Mouse (Mus musculus) embryonic facial prominence, embryonic 15.5 days (tissue): ENCODE results near the gene Slc17a3. TPM values are rescaled to one million over a fixed set of nuclear protein-coding genes. Genes with fewer than 3 reads are reported as not detected.

Source experiments
- ATAC-seq: fragments of 200-750 bp; cut with Nextera tagmentation; 2 replicates; pipeline ENCODE4 v1.8.0; 2017; ENCODE audit warnings: low read depth, moderate TSS enrichment; ENCODE audit not compliant: insufficient number of reproducible peaks, low FRiP score, low TSS enrichment
- H3K27ac ChIP-seq: fragments of 300-500 bp; sonication (generic); replicated peaks from 2 replicates; pipeline ENCODE4 v1.5.1; 2015; ENCODE audit warnings: mild to moderate bottlenecking, inconsistent platforms
- H3K27me3 ChIP-seq: fragments of 300-500 bp; sonication (generic); 2 replicates; pipeline ENCODE4 v1.6.1; 2015; ENCODE audit warnings: inconsistent platforms
- H3K36me3 ChIP-seq: fragments of 300-500 bp; sonication (generic); 2 replicates; pipeline ENCODE4 v1.6.1; 2015; ENCODE audit warnings: mild to moderate bottlenecking, inconsistent platforms
- H3K4me1 ChIP-seq: fragments of 300-500 bp; sonication (generic); 2 replicates; pipeline ENCODE4 v1.6.1; 2015; ENCODE audit warnings: inconsistent platforms
- H3K4me2 ChIP-seq: fragments of 300-500 bp; sonication (generic); replicated peaks from 2 replicates; pipeline ENCODE4 v1.6.1; 2015; ENCODE audit warnings: mild to moderate bottlenecking, inconsistent platforms
- H3K4me3 ChIP-seq: fragments of 300-500 bp; sonication (generic); replicated peaks from 2 replicates; pipeline ENCODE4 v1.5.1; 2015; ENCODE audit warnings: mild to moderate bottlenecking, inconsistent platforms
- H3K9ac ChIP-seq: fragments of 300-500 bp; sonication (generic); 2 replicates; pipeline ENCODE4 v1.6.1; 2015; ENCODE audit warnings: inconsistent platforms
- H3K9me3 ChIP-seq: fragments of 300-500 bp; sonication (generic); replicated peaks from 2 replicates; pipeline ENCODE4 v1.6.1; 2016; ENCODE audit warnings: inconsistent platforms
- WGBS: fragments of 180-500 bp; shearing (Covaris S2); methylation state at CpG from one replicate; pipeline ENCODE4 v1.1.7; 2015; 5-methylcytosine and 5-hydroxymethylcytosine counted together
- polyA plus RNA-seq: library from polyadenylated mRNA; unstranded; fragments of >200 nt; fragmentation: Nextera tagmentation; extraction: Ambion mirVana; gene quantifications from 2 replicates; pipeline ENCODE4 v1.2.1, GENCODE M21; 2015

The Slc17a3 gene
- polyA plus RNA-seq, 1 experiment from 2014 or later, result not detected

GRCm38 (mm10) chr13:23879106-23879505, 39.9 kb downstream of the Slc17a3 start:
- H3K9ac ChIP-seq, result no peak overlapping the region
- 64% methylated on average over 3 of the region's 3 CpGs for WGBS
- ATAC-seq, result no peak
- H3K9me3 ChIP-seq, result no peaks in the 10 kb centered on the region
- no peaks in the 10 kb centered on the region for H3K36me3 ChIP-seq
- H3K4me1 ChIP-seq, result no peaks in the 10 kb centered on the region
- H3K27me3 ChIP-seq, result no peaks in the 10 kb centered on the region
- H3K27ac ChIP-seq, result no peak overlapping the region
- H3K4me2 ChIP-seq, result no peak overlapping the region
- H3K4me3 ChIP-seq, result no peak overlapping the region

GRCm38 (mm10) chr13:23879636-23880035, 40.4 kb downstream of the Slc17a3 start:
- ATAC-seq, result no peak
- H3K9ac ChIP-seq, result no peak overlapping the region
- WGBS, result 81% methylated on average over 5 of the region's 5 CpGs
- no peaks in the 10 kb centered on the region for H3K27me3 ChIP-seq
- no peaks in the 10 kb centered on the region for H3K36me3 ChIP-seq
- H3K4me2 ChIP-seq, result no peak overlapping the region
- no peaks in the 10 kb centered on the region for H3K9me3 ChIP-seq
- no peaks in the 10 kb centered on the region for H3K4me1 ChIP-seq
- no peak overlapping the region for H3K27ac ChIP-seq
- no peak overlapping the region for H3K4me3 ChIP-seq

GRCm38 (mm10) chr13:23885540-23885939, 46.3 kb downstream of the Slc17a3 start:
- no peak; the same call in 1 of the 2 replicates for ATAC-seq
- WGBS, result 36% methylated on average over 2 of the region's 2 CpGs

GRCm38 (mm10) chr13:23887026-23887725, 47.9 kb downstream of the Slc17a3 start:
- WGBS, result 80% methylated on average over 3 of the region's 3 CpGs
- Histone ChIP-seq H3K4me1 (no peaks in the 10 kb centered on the region), H3K36me3 (no peaks in the 10 kb centered on the region), H3K4me3 (no peak overlapping the region), H3K9me3 (no peaks in the 10 kb centered on the region), H3K27ac (no peak overlapping the region), H3K4me2 (no peak overlapping the region), H3K9ac (no peak overlapping the region), H3K27me3 (no peaks in the 10 kb centered on the region)
- no peak for ATAC-seq

More at GRCm38 (mm10) chr13:23885540-23885939, 46.3 kb downstream of the Slc17a3 start:
- H3K27ac ChIP-seq, result no peak overlapping the region
- H3K4me3 ChIP-seq, result no peak overlapping the region
- no peak overlapping the region for H3K4me2 ChIP-seq
- H3K36me3 ChIP-seq, result no peaks in the 10 kb centered on the region
- H3K9ac ChIP-seq, result no peak overlapping the region
- no peaks in the 10 kb centered on the region for H3K9me3 ChIP-seq
- no peaks in the 10 kb centered on the region for H3K4me1 ChIP-seq
- no peaks in the 10 kb centered on the region for H3K27me3 ChIP-seq

GRCm38 (mm10) chr13:23889011-23889605, 49.9 kb downstream of the Slc17a3 start:
- no peak for ATAC-seq
- Histone ChIP-seq H3K4me2 (no peak overlapping the region), H3K4me3 (no peak overlapping the region), H3K36me3 (no peaks in the 10 kb centered on the region), H3K27me3 (no peaks in the 10 kb centered on the region), H3K4me1 (no peaks in the 10 kb centered on the region), H3K9me3 (no peaks in the 10 kb centered on the region), H3K9ac (no peak overlapping the region), H3K27ac (no peak overlapping the region)
- 53% methylated on average over 6 of the region's 6 CpGs for WGBS

- Histone ChIP-seq H3K4me1 (no peaks in the 10 kb centered on the region), H3K27ac (no peak overlapping the region), H3K4me3 (no peak overlapping the region), H3K27me3 (no peaks in the 10 kb centered on the region), H3K9me3 (no peaks in the 10 kb centered on the region), H3K36me3 (no peaks in the 10 kb centered on the region), H3K9ac (no peak overlapping the region), H3K4me2 (no peak overlapping the region)
- no peak for ATAC-seq
- 30% methylated on average over 9 of the region's 9 CpGs for WGBS
Observed at GRCm38 (mm10) chr13:23892592-23893268, 53.5 kb downstream of the Slc17a3 start.

- 58% methylated on average over 4 of the region's 4 CpGs for WGBS
- no peak overlapping the region for H3K9ac ChIP-seq
Observed at GRCm38 (mm10) chr13:23893269-23893593, 54.0 kb downstream of the Slc17a3 start.

GRCm38 (mm10) chr13:23898242-23898641, 59.0 kb downstream of the Slc17a3 start:
- Histone ChIP-seq H3K4me1 (no peaks in the 10 kb centered on the region), H3K4me2 (no peak overlapping the region), H3K27me3 (no peaks in the 10 kb centered on the region), H3K36me3 (no peaks in the 10 kb centered on the region), H3K4me3 (no peak overlapping the region), H3K9me3 (no peaks in the 10 kb centered on the region), H3K27ac (no peak overlapping the region), H3K9ac (no peak overlapping the region)
- WGBS, result 31% methylated on average over 6 of the region's 6 CpGs
- ATAC-seq, result no peak

More at GRCm38 (mm10) chr13:23893269-23893593, 54.0 kb downstream of the Slc17a3 start:
- no peaks in the 10 kb centered on the region for H3K36me3 ChIP-seq
- H3K27ac ChIP-seq, result no peak overlapping the region
- H3K9me3 ChIP-seq, result no peaks in the 10 kb centered on the region
- H3K4me1 ChIP-seq, result no peaks in the 10 kb centered on the region
- no peak overlapping the region for H3K4me3 ChIP-seq
- no peak for ATAC-seq
- H3K27me3 ChIP-seq, result no peaks in the 10 kb centered on the region
- H3K4me2 ChIP-seq, result no peak overlapping the region

GRCm38 (mm10) chr13:23906906-23907305, 67.7 kb downstream of the Slc17a3 start:
- Histone ChIP-seq H3K36me3 (no peaks in the 10 kb centered on the region), H3K27ac (no peak overlapping the region), H3K9me3 (no peaks in the 10 kb centered on the region), H3K4me3 (no peak overlapping the region), H3K4me1 (no peaks in the 10 kb centered on the region), H3K9ac (no peak overlapping the region), H3K4me2 (no peak overlapping the region), H3K27me3 (no peaks in the 10 kb centered on the region)
- 88% methylated on average over 5 of the region's 5 CpGs for WGBS
- ATAC-seq, result no peak

- WGBS, result 77% methylated on average over 5 of the region's 5 CpGs
- H3K4me3 ChIP-seq, result no peak overlapping the region
- H3K9me3 ChIP-seq, result no peaks in the 10 kb centered on the region
- ATAC-seq, result no peak
- H3K4me1 ChIP-seq, result no peaks in the 10 kb centered on the region
- no peak overlapping the region for H3K27ac ChIP-seq
- H3K27me3 ChIP-seq, result no peaks in the 10 kb centered on the region
- H3K4me2 ChIP-seq, result no peak overlapping the region
- H3K9ac ChIP-seq, result no peak overlapping the region
- H3K36me3 ChIP-seq, result no peaks in the 10 kb centered on the region
Observed at GRCm38 (mm10) chr13:23910121-23910520, 70.9 kb downstream of the Slc17a3 start.
